Mouse (Mus musculus): ENCODE data around the gene Casp7.

DNA sequence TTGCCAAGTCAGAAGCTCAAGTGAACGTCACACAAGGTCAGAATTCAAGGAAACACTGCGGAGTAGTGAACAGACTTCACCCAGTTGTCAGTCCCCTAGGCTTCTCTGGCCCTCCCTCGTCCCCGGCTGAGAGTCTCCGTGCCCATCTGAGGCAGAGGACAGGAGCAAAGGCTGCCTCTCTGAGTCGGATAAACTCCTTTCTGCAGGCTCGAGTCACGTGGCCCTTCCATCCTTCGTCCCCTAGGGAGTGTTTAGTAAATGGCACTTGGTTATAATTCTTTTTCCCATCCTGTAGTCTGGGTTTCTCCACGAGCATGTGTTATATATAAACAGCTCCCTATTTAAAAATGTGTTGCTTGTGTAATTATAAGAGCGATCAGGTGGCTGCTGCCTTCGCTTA, 26.4 kb downstream of the Casp7 start:
- no peak for TF ChIP-seq CTCF (IDR thresholded peaks at IDR 0.05; ENCODE audit: low read depth)
- TF ChIP-seq EP300 (optimal IDR thresholded peaks at IDR 0.05) = no peak
